Mouse (Mus musculus): ENCODE data around the gene Ppil1.

DNA sequence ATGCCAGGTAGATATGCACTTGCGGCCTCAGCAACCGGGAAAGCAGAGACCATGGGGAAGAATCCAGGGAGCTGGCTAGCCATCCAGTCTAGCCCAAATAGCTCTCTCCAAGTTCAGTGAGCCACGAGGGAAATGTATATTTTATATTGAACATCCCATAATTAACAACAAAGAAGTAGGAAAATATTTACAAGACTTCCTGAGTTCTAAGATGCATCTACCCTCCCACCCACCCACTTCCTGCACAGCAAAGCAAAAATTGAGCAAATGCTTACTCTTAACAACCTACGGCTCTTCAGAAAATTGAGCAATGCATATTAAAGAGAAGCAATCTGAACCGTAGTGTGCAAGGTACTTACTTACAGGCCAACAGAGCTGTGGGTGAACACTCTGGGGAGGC is 774 bp upstream of the Ppil1 start:
- no peak for TF ChIP-seq CTCF (IDR thresholded peaks at IDR 0.05; ENCODE audit: low read depth, low read length)
- TF ChIP-seq POLR2A (IDR thresholded peaks at IDR 0.05; ENCODE audit: insufficient read depth, low read length), result no peak
